Mouse (Mus musculus) lung, embryonic 16.5 days (tissue): ENCODE measurements around the gene Gm5741. TPM values are rescaled to one million over a fixed set of nuclear protein-coding genes. Genes with fewer than 3 reads are reported as not detected.

Experiments used
- ATAC-seq: fragments of 200-750 bp; cut with Nextera tagmentation; 2 replicates; pipeline ENCODE4 v1.8.0; 2017; ENCODE audit warnings: low read depth, mild to moderate bottlenecking, moderate library complexity
- H3K27ac ChIP-seq: fragments of 300-500 bp; sonication (generic); 2 replicates; pipeline ENCODE4 v1.5.1; 2014; ENCODE audit warnings: mild to moderate bottlenecking, control low read depth, low read length
- H3K27me3 ChIP-seq: fragments of 300-500 bp; sonication (generic); 2 replicates; pipeline ENCODE4 v1.6.1; 2014; ENCODE audit warnings: low read depth, low read length, mixed read lengths; ENCODE audit not compliant: control insufficient read depth, insufficient read depth
- H3K36me3 ChIP-seq: fragments of 300-500 bp; sonication (generic); 2 replicates; pipeline ENCODE4 v1.6.1; 2014; ENCODE audit warnings: low read length; ENCODE audit not compliant: control insufficient read depth, insufficient read depth
- H3K4me1 ChIP-seq: fragments of 300-500 bp; sonication (generic); replicated peaks from 2 replicates; pipeline ENCODE4 v1.6.1; 2014; ENCODE audit warnings: low read length, mixed read lengths; ENCODE audit not compliant: control insufficient read depth, insufficient read depth
- H3K4me2 ChIP-seq: fragments of 300-500 bp; sonication (generic); 2 replicates; pipeline ENCODE4 v1.6.1; 2014; ENCODE audit warnings: low read depth, low read length, control low read depth
- H3K4me3 ChIP-seq: fragments of 300-500 bp; sonication (generic); 2 replicates; pipeline ENCODE4 v1.5.1; 2014; ENCODE audit warnings: mild to moderate bottlenecking, low read length, control low read depth
- H3K9ac ChIP-seq: fragments of 300-500 bp; sonication (generic); 2 replicates; pipeline ENCODE4 v1.6.1; 2014; ENCODE audit warnings: low read length, control low read depth
- H3K9me3 ChIP-seq: fragments of 300-500 bp; sonication (generic); 2 replicates; pipeline ENCODE4 v1.6.1; 2016; ENCODE audit warnings: low read length; ENCODE audit not compliant: control insufficient read depth
- WGBS: fragments of 180-500 bp; shearing (Covaris S2); extraction: QIAGEN DNeasy Blood & Tissue Kit; methylation state at CpG from one replicate; pipeline ENCODE4 v1.1.7; 2014; 5-methylcytosine and 5-hydroxymethylcytosine counted together
- microRNA-seq: library from miRNA; unstranded; fragments of <30 nt; microRNA quantifications from one replicate; pipeline ENCODE4, GENCODE M21; 2016
- polyA plus RNA-seq: library from polyadenylated mRNA; unstranded; fragments of >200 nt; fragmentation: Nextera tagmentation; extraction: Ambion mirVana; gene quantifications from 2 replicates; pipeline ENCODE4 v1.2.1, GENCODE M21; 2015

Gm5741 gene
- polyA plus RNA-seq, 1 experiment from 2014 or later = not detected

- Histone ChIP-seq H3K9ac (peak within 1 kb of the TSS; percentile 100), H3K27ac (peak within 1 kb of the TSS; percentile 87), H3K27me3 (no peaks in the 10 kb centered on the region), H3K4me3 (peak within 1 kb of the TSS; percentile 98), H3K9me3 (no peaks in the 10 kb centered on the region), H3K4me2 (peak within 1 kb of the TSS; percentile 92), H3K36me3 (peaks cover 30% of the 10 kb centered on the region), H3K4me1 (peaks cover 24% of the 10 kb centered on the region)
- under 1% methylated on average over 75 of the region's 75 CpGs for WGBS
- ATAC-seq = peak; percentile 84
These were observed 40.9 kb downstream of the Gm5741 start, which contains the start of gene Trir for GRCm38 (mm10) chr8:85026670-85027515. Trir (plus strand) TSS chr8:85026823.

DNA sequence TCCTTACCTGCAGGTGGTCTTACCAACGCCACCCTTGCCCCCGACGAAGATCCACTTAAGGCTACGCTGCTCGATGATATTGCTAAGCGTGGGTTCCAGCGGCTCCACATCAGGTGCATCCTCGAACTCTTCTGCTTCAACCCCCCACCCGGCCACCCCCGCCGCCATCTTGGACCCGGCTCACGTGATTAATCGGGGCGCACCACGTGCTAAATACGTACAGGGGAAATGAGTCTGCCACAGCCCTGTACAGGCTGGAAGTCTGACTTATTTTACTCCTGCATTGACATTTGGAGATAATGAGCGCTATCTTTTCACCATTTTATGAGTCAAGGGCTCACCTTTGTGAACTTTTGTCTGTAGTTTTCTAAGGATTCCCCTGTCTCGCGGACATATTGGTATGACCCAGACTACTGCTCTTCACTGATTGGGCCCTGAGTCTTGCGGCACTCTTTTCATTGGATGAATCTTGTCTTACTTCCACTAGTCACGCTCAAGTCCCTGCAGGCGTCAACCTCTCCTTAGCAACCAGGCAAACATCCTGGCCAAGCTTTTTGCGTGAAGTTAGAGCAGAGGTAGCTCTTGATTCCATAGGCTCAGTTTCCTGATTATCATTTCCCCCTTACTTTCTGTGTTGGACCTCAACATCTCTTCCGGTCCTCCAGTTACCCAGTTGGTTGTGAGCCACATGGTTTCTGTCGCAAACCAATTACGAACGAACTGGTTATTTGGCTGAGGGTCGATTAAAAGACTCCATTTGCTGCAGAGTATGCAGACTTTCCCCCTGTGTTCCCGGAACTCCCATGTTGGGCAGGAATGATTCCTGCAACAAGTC is 42.5 kb downstream of the Gm5741 start, which contains the start of gene Asna1:
Asna1 (minus strand) TSS at position 184 of the 835 bp plus-strand sequence.
- Histone ChIP-seq H3K9me3 (no peaks in the 10 kb centered on the region), H3K4me3 (peak within 1 kb of the TSS; percentile 98), H3K4me2 (peak within 1 kb of the TSS; percentile 92), H3K36me3 (peaks cover 17% of the 10 kb centered on the region), H3K27me3 (no peaks in the 10 kb centered on the region), H3K27ac (peak within 1 kb of the TSS; percentile 77), H3K9ac (peak within 1 kb of the TSS; percentile 80), H3K4me1 (peaks cover 24% of the 10 kb centered on the region)
- 5% methylated on average over 30 of the region's 30 CpGs for WGBS
- peak; percentile 92 for ATAC-seq

GRCm38 (mm10) chr8:85023846-85024245 is 43.9 kb downstream of the Gm5741 start:
- no peak overlapping the region for H3K27ac ChIP-seq
- WGBS = 96% methylated on average over 3 of the region's 3 CpGs
- H3K9ac ChIP-seq = no peak overlapping the region
- no peak for ATAC-seq
- H3K4me1 ChIP-seq = peaks cover 23% of the 10 kb centered on the region
- H3K36me3 ChIP-seq = peaks cover 12% of the 10 kb centered on the region
- no peak overlapping the region for H3K4me2 ChIP-seq
- no peaks in the 10 kb centered on the region for H3K9me3 ChIP-seq
- H3K27me3 ChIP-seq = no peaks in the 10 kb centered on the region
- no peak overlapping the region; the same call in 1 of the 2 replicates for H3K4me3 ChIP-seq

GRCm38 (mm10) chr8:85021514-85022055 is 46.2 kb downstream of the Gm5741 start:
- Histone ChIP-seq H3K27me3 (no peaks in the 10 kb centered on the region), H3K4me1 (peaks cover 13% of the 10 kb centered on the region), H3K36me3 (peaks cover 23% of the 10 kb centered on the region), H3K4me3 (no peak overlapping the region), H3K9me3 (no peaks in the 10 kb centered on the region), H3K27ac (no peak overlapping the region), H3K9ac (no peak overlapping the region), H3K4me2 (no peak overlapping the region)
- 93% methylated on average over 3 of the region's 3 CpGs for WGBS
- ATAC-seq = no peak

Small RNA genes within 50 kb of the gene (microRNA-seq; reads per million reads assigned to microRNA genes)
- gene Gm23388 (1.8 reads per million), gene Mir7070 (0.59 reads per million)

Other genes starting within 250 kb of the Gm5741 start
- gene Dand5, start 245.2 kb downstream of the Gm5741 start, polyA plus RNA-seq = 6.3 and 6.5 TPM in 2 replicates
- 38.6 and 43.0 TPM in 2 replicates for gene Gadd45gip1, start 236.5 kb downstream of the Gm5741 start, polyA plus RNA-seq
- gene Rad23a, start 227.3 kb downstream of the Gm5741 start, polyA plus RNA-seq = 110 and 120 TPM in 2 replicates
- 980 and 996 TPM in 2 replicates for gene Calr, start 221.0 kb downstream of the Gm5741 start, polyA plus RNA-seq
- gene Farsa, start 211.0 kb downstream of the Gm5741 start, polyA plus RNA-seq = 90.1 and 93.3 TPM in 2 replicates
- 58.7 and 59.6 TPM in 2 replicates for gene Syce2, start 195.9 kb downstream of the Gm5741 start, polyA plus RNA-seq
- 36.7 and 37.3 TPM in 2 replicates for gene Gcdh, start 174.1 kb downstream of the Gm5741 start, polyA plus RNA-seq
- 1.5 and 4.9 TPM in 2 replicates for gene Klf1, start 166.1 kb downstream of the Gm5741 start, polyA plus RNA-seq
- 19.9 and 21.1 TPM in 2 replicates for gene Dnase2a, start 159.4 kb downstream of the Gm5741 start, polyA plus RNA-seq
- 0.64 and 0.72 TPM in 2 replicates for gene Mast1, start 130.6 kb downstream of the Gm5741 start, polyA plus RNA-seq
- 0.23 and 0.29 TPM in 2 replicates for gene Rtbdn, start 121.0 kb downstream of the Gm5741 start, polyA plus RNA-seq
- gene Gm49661, start 98.5 kb downstream of the Gm5741 start, polyA plus RNA-seq = not detected in 2 replicates
- 644 and 691 TPM in 2 replicates for gene Prdx2, start 98.4 kb downstream of the Gm5741 start, polyA plus RNA-seq
- 114 and 119 TPM in 2 replicates for gene Rnaseh2a, start 98.2 kb downstream of the Gm5741 start, polyA plus RNA-seq
- 13.7 and 15.5 TPM in 2 replicates for gene Junb, start 89.3 kb downstream of the Gm5741 start, polyA plus RNA-seq
- 24.2 and 27.2 TPM in 2 replicates for gene Hook2, start 77.4 kb downstream of the Gm5741 start, polyA plus RNA-seq
- gene Best2, start 53.5 kb downstream of the Gm5741 start, polyA plus RNA-seq = not detected in 2 replicates
- 121 and 122 TPM in 2 replicates for gene Asna1, start 42.7 kb downstream of the Gm5741 start, polyA plus RNA-seq
- 92.1 and 101 TPM in 2 replicates for gene Trir, start 41.2 kb downstream of the Gm5741 start, polyA plus RNA-seq
- 27.7 and 29.5 TPM in 2 replicates for gene Tnpo2, start 31.1 kb downstream of the Gm5741 start, polyA plus RNA-seq
- 28.2 and 29.9 TPM in 2 replicates for gene Fbxw9, start 7.9 kb downstream of the Gm5741 start, polyA plus RNA-seq
- 51.9 and 53.9 TPM in 2 replicates for gene Dhps, start 3.8 kb upstream of the Gm5741 start, polyA plus RNA-seq
- gene Wdr83os, start 12.8 kb upstream of the Gm5741 start, polyA plus RNA-seq = 134 and 137 TPM in 2 replicates
- 45.4 and 45.8 TPM in 2 replicates for gene Wdr83, start 13.3 kb upstream of the Gm5741 start, polyA plus RNA-seq
- gene Man2b1, start 15.3 kb upstream of the Gm5741 start, polyA plus RNA-seq = 44.6 and 48.7 TPM in 2 replicates
- gene Zfp791, start 55.1 kb upstream of the Gm5741 start, polyA plus RNA-seq = 3.4 and 3.7 TPM in 2 replicates
- not detected in 2 replicates for gene Cks1brt, start 83.9 kb upstream of the Gm5741 start, polyA plus RNA-seq
- not detected in 2 replicates for gene Olfr371, start 158.0 kb upstream of the Gm5741 start, polyA plus RNA-seq
- 98.6 and 104 TPM in 2 replicates for gene Orc6, start 231.7 kb upstream of the Gm5741 start, polyA plus RNA-seq
- gene Vps35, start 231.8 kb upstream of the Gm5741 start, polyA plus RNA-seq = 148 and 151 TPM in 2 replicates